Mouse (Mus musculus) small intestine, adult 2 months (tissue): ENCODE measurements around the gene Asb8.

ENCODE experiments used
- CTCF ChIP-seq: fragments of 200-500 bp; IDR thresholded peaks from 2 replicates; pipeline ENCODE4 v1.5.1; 2012; ENCODE audit warnings: low read depth, mild to moderate bottlenecking, control low read depth, inconsistent platforms, low read length, moderate library complexity, mixed read lengths; ENCODE audit not compliant: insufficient replicate concordance, insufficient read length; ENCODE audit errors: extremely low read depth
- POLR2A ChIP-seq: fragments of 200-500 bp; IDR thresholded peaks from 2 replicates; pipeline ENCODE4 v1.6.1; 2012; ENCODE audit warnings: low read depth, mild to moderate bottlenecking, control low read depth, inconsistent platforms, low read length, moderate library complexity

- TF ChIP-seq CTCF (no peak), POLR2A (no peak)
Measured at GRCm38 (mm10) chr15:98133471-98133870, 32.0 kb downstream of the Asb8 start.
